In genomic region chr9:24291385-24291784, GRCm38 (mm10) we compare ENCODE assay signal across 11 mouse cellular contexts.
DNase-seq lines count a peak whose midpoint lies in the region; ATAC-seq lines count a peak whose summit lies in the region.
"Had no signal": no experiment of that assay in that cellular context is flagged by ENCODE, and none has a peak within 500 bp of the region (broad histone marks: within the 10 kb centered on the region; RNA-seq: fewer than 3 reads in every experiment).

No protein-coding gene starts in this region.

- H3K4me1 ChIP-seq in intestine, embryonic 15.5 days (replicated peaks) = no peaks in the 10 kb centered on the region
- no peaks in the 10 kb centered on the region for H3K4me1 ChIP-seq in intestine, embryonic 16.5 days (ENCODE audit: control insufficient read depth, insufficient read depth, low read length)
- H3K4me1 ChIP-seq: embryonic facial prominence, embryonic 12.5 days; heart, embryonic 15.5 days had no signal

- H3K27ac ChIP-seq in intestine, embryonic 15.5 days = no peak overlapping the region
- H3K27ac ChIP-seq in intestine, embryonic 16.5 days (ENCODE audit: low read length) = no peak overlapping the region
- H3K27ac ChIP-seq: embryonic facial prominence, embryonic 12.5 days; heart, embryonic 15.5 days had no signal

- 28% methylated on average over 6 of the region's 6 CpGs for WGBS in intestine, embryonic 15.5 days
- WGBS in intestine, embryonic 16.5 days = 38% methylated on average over 6 of the region's 6 CpGs

- H3K4me3 ChIP-seq in intestine, embryonic 15.5 days (replicated peaks) = no peak overlapping the region
- no peak overlapping the region for H3K4me3 ChIP-seq in intestine, embryonic 16.5 days (ENCODE audit: low read length)
- H3K4me3 ChIP-seq: embryonic facial prominence, embryonic 12.5 days; heart, embryonic 15.5 days had no signal

- no peak overlapping the region for H3K9ac ChIP-seq in intestine, embryonic 15.5 days
- no peak overlapping the region for H3K9ac ChIP-seq in intestine, embryonic 16.5 days (ENCODE audit: low read depth, low read length)
- H3K9ac ChIP-seq: embryonic facial prominence, embryonic 12.5 days; heart, embryonic 15.5 days had no signal

- H3K36me3 ChIP-seq in intestine, embryonic 15.5 days = no peaks in the 10 kb centered on the region
- H3K36me3 ChIP-seq in intestine, embryonic 16.5 days (ENCODE audit: control insufficient read depth, insufficient read depth, low read length) = no peaks in the 10 kb centered on the region
- H3K36me3 ChIP-seq: embryonic facial prominence, embryonic 12.5 days; heart, embryonic 15.5 days had no signal

- peak; percentile 55; the same call in 1 of the 2 replicates for ATAC-seq in intestine, embryonic 15.5 days
- ATAC-seq in intestine, embryonic 16.5 days = no peak; the same call in 1 of the 2 replicates
- ATAC-seq: Patski had no signal

- H3K9me3 ChIP-seq in intestine, embryonic 15.5 days = no peaks in the 10 kb centered on the region
- H3K9me3 ChIP-seq in intestine, embryonic 16.5 days (ENCODE audit: control insufficient read depth, low read length) = no peaks in the 10 kb centered on the region
- H3K9me3 ChIP-seq: embryonic facial prominence, embryonic 12.5 days; heart, embryonic 15.5 days had no signal

- DNase-seq in WW6 (ENCODE audit: low read depth, low spot score) = peak; percentile 20
- peak; percentile 18 for DNase-seq in c-Kit-positive CD71-positive TER-119-positive erythroid progenitor cells, embryonic 14.5 days (ENCODE audit: low spot score)
- DNase-seq in lung, postnatal 14 days = peak; percentile 2
- DNase-seq in right cerebral cortex, postnatal 14 days = no peak
- no peak for DNase-seq in spleen, postnatal 14 days (ENCODE audit: low spot score in 2 of 2)
- no peak for DNase-seq in spleen, postnatal 10 days (ENCODE audit: low spot score in 2 of 2)

- no peak overlapping the region for H3K4me2 ChIP-seq in intestine, embryonic 15.5 days (replicated peaks)
- H3K4me2 ChIP-seq in intestine, embryonic 16.5 days (ENCODE audit: low read depth, low read length) = no peak overlapping the region
- H3K4me2 ChIP-seq: embryonic facial prominence, embryonic 12.5 days; heart, embryonic 15.5 days had no signal

- H3K27me3 ChIP-seq in intestine, embryonic 15.5 days (replicated peaks) = no peaks in the 10 kb centered on the region
- no peaks in the 10 kb centered on the region for H3K27me3 ChIP-seq in intestine, embryonic 16.5 days (replicated peaks; ENCODE audit: control insufficient read depth, insufficient read depth, low read length)
- H3K27me3 ChIP-seq: embryonic facial prominence, embryonic 12.5 days; heart, embryonic 15.5 days had no signal

Comparison
In these comparisons a context has a peak if more than half of its experiments do, and no peak if none do; other contexts are left out.
1. DNase-seq: peak in WW6 (single experiment), c-Kit-positive CD71-positive TER-119-positive erythroid progenitor cells, embryonic 14.5 days (single experiment) and lung, postnatal 14 days (single experiment); none in right cerebral cortex, postnatal 14 days (single experiment), spleen, postnatal 14 days (0 of 2) and spleen, postnatal 10 days (0 of 2).